Mouse (Mus musculus) c-Kit-negative CD71-positive TER-119-positive erythroid progenitor cells, embryonic 14.5 days (primary cell): ENCODE results near the gene Szt2.

Source experiments
- DNase-seq: peaks from one replicate; pipeline ENCODE4 v3.0.0-alpha.2; 2013; ENCODE audit warnings: low read depth, low spot score

Gene Szt2

DNA sequence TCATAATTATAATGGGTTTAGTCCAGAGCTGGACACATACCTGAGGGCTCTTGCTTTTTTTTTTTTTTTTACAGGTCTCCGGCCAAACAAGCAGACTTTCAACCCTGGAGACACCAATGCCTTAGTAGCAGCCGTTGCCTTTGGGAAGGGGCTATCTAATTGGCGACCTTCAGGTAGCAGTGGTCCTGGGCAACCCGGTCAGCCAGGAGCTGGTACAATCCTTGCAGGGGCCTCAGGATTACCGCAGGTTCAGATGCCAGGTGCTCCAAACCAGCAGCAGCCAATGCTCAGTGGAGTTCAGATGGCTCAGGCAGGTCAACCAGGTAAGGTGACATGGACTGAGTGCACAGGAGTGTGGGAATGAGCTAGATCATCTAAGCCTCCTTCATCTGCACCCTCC is 4.5 kb upstream of the Szt2 start:
- DNase-seq = no peak

DNA sequence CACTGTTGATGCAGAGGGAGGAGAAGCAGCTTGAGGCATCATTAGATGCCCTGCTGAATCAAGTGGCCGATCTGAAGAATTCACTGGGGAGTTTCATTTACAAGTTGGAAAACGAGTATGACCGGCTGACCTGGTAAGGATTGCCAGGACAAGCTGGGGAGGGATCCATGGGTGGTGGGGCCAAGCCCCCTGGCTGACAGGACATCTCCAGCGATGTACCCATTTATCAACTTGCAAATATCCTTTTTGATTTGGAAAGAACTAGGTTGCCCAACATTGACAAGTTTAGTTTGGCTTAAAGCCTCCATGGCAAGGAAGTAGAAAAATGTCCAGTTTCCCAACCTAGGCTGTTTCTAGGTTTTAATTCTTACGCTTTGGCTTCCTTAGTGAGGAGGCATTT is 1.8 kb upstream of the Szt2 start:
- no peak for DNase-seq

DNA sequence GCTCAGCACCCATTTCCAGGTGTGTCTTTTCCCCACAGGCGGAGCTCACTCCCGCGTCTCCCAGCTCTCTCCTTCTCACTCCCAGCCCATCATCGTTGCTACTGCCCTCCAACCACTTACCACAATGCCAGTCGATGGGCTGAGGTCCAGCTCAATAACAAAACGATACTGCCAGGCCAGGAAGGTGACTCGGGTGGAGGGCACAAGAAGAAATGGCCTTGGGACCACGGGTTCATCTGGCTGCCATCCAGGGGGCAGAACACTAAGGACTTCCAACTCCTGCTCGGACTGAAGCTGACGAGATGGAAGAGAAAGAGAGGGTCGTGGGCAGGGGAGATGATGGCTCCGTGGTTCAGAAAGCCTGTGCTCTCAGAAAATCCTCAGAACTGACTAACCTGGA is 6.4 kb downstream of the Szt2 start:
- no peak for DNase-seq

DNA sequence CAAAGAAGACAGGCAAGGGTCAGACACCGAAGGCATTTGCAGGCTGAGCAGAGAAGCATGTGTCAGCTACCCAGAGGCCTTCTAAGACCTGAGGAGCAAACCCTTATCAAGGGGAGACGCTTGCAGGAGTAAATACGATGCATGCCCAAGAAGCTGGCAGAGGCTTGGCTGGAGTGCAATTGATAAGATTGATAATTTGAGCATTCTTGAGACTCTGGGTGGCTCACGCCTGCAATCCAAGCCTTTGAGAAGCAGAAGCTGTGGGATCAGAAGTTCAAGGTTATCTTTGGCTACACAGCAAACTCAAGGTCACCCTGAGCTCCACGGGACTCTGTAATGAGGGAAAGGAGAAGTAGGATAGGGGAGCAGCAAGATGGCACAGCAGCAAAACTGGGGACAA is 7.2 kb downstream of the Szt2 start:
- DNase-seq = no peak

DNA sequence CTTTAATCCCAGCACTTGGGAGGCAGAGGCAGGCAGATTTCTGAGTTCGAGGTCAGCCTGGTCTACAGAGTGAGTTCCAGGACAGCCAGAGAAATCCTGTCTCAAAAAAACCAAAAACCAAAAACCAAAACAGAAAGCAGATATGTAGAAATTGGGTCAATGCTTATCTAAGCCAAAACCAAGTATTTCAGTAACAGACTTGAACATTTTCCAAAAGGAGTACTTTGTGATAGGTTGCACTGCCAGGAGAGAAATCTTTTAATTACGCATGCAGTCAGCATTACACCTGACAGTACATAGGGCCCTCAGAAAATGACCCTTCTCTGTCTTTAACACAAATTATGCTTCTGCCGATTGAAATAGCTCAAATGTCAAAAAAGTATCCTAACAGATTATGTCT is 7.7 kb downstream of the Szt2 start:
- DNase-seq = no peak

DNA sequence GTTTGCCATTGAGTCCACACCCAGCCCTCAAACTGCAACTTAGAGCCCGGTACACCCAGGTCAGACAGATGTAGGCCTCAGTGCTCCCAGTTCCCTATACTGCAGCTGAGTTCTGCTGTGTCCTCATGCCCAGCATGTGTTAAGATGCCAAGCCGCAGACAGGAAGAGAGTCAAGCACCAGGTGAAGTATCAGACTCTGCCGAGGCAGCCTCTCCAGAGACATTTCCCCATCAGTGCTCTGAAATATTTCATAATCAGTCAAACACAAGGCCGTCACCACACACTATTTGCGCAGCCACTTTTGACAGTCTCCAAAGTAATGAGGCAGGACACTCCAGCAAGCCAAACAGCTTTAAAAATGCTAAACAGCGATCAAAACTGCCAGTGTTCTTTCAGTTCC is 10.7 kb downstream of the Szt2 start:
- DNase-seq = no peak

DNA sequence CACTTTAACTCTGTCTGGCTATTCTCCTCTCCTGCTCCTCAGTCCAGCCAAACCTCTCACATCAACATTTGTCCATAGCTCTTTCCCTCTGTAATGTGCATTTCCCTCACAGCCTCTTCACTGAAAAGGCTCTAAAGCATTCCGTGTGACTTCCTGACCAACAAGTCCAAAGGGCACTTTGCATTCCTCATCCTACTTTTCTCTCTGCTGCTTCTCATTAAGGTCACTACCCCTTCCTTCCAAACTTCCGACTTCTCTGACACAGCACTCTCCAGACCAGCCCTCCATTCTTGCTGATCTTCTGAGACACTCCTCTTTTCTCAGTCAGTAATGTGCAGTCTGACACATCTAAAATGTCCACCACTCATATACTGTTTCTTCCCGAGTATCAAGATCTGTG is 12.6 kb downstream of the Szt2 start:
- no peak for DNase-seq

DNA sequence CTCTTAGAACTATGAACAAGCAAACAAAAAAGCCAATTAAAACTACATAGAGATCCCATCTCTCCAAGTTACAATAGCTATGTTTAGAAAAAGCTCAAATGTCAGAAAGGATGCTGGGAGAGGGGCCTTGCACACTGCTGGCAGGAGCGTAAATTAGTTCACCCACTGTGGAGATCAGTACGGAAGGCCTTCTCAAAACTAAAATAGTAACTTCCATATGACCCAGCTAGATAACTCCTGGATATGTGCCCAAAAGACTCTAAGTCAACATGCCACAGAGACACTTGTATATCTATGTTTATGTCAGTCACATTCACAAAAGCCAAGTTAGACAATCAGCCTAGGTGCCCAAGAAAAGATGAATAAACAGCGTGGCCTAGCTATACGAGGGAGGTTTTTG is 13.8 kb downstream of the Szt2 start:
- DNase-seq = no peak

DNA sequence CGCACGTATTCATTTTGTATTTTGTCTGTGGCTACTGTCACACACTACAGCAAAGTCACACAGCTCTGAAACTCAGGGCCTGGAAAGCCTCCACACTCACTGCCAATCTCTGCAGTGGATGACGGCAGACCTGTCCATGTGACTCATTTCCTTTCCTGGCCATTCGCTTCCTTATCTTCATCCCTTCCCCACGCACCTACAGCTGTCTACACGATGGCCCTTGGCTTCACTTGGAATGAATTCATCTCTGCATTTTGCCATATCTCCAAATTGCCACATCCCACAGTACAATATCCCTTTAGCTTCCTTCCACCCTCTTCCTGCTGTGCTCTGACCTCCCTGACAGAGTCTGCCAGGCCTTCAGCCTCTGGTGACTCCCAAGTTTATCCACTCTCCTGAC is 14.6 kb downstream of the Szt2 start:
- DNase-seq = no peak

DNA sequence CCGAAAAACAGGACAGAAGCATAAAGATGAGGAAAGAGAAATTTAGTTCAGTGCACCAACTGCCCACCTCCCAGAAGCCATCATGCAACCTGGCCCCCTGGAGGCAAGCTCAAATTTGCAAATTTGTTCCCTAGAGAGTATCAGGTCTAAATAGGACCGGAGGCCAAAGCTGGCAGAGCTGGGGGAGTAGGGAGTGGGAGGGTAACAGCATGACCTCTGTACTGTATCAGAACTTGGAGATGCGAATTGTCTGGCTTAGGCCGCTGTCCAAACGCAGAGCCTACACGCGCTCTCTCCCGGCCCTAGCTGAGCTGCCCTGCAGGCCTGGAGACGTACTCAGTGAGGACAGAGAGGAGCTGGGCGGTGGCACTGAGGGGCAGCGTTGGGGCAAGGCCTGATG is 18.9 kb downstream of the Szt2 start:
- DNase-seq = no peak

DNA sequence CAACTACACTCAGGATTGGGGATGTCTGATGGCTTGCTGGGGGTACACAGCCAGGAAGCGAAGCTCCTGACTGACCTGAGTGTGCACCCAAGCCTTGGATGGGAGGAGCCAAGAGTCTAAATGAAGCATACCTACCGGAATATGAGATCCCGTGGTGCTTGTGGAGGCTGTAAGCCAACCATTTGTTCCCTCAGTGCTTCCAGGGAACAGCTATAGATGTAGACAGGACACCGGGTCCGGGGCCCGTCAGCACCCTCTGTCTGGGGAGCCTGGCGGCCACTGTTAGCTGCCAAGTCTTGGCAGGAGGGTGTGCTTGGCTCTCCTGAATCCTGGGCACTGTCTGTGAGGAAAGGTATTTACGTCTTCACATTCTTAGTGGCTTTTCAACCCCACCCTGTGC is 21.8 kb downstream of the Szt2 start:
- no peak for DNase-seq

DNA sequence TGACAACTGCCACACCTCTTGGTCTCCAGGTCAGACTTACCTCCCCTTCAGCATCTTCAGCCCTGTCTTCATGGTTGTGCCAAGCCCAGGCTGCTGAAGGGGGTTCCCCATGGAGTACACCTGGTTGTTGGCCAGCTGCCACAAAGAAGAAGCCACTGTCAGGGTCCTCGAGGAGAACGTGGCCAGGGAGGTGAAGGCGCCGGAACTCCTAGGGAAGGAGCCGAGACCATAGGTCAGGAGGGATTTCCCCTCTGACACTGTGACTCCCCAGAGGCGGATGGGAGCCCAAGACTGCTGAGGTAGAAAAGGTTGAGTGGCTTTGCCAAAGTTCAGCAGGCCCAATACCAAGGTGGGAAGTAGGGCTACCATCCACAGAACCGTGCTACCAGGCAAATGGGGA is 25.8 kb downstream of the Szt2 start:
- no peak for DNase-seq

DNA sequence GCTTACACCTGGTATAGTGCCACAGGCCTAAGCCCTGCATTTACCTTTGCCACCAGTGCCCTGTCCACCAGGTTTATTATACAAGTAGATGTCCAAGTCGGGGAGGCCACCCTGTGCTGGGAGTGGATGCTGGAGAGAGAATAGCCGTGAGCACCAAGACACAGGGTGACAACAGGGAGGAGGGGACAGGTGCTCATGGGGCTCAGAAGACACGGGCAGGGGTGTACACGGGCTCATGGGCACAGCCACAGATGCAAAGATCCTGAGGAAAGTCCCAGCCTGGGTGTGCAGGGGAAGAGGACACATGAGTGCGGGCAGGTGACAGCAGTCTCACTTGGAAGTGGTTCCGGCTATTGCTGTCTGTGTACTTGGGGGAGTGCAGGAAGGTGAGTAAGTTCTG is 33.1 kb downstream of the Szt2 start:
- DNase-seq = no peak

DNA sequence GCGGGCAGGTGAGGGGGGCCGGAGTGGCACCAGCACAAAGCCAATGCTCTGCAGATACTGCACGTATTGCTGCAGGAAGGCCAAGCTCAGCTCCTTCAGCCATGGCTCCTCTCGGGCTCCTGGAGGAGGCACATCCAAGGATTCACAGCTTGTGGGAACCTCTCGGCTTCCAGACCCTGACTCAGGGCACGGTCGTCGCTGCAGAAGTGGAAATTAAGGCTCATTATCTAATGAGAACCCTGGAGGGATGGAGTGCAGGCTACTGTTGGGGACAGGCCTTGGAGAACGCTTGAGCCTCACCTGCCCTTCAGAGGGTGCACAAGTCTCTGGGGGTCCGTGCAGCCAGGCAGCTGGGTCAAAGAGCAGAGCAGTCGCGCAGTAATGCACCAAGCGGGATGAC is 37.3 kb downstream of the Szt2 start:
- no peak for DNase-seq

DNA sequence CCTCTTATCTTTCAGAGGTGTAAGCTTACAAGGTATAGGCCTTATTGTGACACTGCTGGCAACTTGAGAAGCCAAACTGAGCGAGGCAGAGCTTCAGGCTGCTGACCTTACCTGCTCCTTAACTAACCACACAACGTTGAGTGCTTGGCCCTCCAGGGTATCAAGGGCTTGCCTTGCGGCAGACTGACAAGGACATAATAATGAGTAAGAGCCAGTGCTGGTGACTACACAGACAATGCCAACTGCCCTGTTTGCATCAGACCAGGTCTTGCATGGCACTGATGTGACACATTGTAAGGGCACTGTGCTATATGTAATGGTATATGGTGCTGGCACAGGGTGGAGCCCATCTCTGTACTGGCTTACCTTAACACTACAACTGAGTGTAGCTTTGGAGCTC is 40.5 kb downstream of the Szt2 start:
- no peak for DNase-seq

DNA sequence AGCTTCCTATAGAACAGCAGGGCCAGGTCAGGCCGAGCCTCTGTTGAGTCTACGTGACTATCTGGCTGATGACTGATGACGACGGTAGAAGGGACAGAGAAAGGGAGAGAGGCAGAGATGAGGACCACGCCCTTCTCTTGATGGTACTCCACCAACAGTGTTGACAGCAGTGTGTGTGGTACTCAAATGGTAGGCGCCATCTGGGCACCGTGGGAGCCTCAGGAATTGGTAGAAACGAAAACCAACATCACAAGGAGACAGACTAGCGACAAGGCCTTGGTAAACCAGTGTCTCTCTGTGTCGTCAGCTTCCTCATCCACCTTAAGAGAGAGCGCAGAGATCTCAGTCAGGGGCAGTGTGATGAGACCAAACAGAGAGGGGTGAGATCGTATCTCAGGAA is 41.5 kb downstream of the Szt2 start:
- no peak for DNase-seq

DNA sequence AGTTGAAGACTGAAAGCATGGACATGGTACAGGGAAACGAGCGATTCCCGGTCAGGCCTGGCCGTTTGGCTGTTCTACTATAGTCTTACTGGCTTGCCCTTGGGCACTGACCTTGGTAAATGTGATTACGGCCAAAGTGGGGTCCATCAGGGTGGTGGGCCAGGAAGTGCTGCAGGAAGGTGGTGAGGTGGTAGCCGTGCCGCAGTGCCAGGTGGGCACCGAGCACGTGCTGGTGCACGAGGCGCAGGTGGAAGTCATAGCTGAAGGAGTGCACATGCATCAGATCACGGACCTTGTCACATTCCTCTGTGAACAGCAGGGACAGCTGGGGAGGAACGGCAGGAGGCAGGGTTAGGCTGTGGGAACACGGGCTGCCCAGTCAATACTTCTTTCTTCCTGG is 43.1 kb downstream of the Szt2 start:
- DNase-seq = no peak

DNA sequence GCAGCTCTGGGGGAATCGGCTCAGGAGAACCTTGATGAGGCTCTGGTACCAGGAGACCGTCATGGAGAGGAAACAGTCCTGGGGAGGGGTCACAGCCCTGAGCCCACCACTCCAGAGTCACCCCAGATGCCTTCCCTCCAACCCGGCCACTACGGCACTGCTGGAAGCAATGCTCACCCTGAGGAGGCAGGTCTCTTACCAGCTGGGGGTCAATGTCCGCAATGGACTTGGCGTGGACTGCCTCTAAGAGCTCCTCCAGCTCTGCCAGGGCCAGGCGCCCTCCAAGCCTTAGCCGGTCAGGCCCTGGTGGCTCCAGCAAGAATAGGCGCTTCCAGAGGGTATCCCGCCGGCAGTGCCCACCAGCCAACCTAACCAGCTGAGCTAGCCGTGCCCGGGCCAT is 44.4 kb downstream of the Szt2 start:
- DNase-seq = no peak

DNA sequence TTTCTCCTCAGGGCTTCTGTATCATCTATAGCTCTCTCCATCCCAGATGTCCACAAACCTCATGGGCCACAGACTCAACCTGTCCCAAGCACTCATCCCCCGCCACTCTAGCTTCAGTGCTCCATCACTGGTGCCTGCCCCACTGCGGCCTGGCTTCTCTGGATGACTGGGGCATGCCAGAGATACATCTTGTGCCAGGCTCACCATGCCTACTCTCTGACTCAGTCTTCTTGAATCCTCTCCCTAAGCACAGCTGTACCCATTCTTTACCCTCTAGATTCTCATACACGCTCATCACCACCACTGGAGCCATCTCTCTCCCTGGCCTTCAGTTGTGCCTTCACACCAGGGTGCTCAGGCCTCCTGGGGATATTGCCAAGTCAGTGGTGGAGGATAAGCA is 45.1 kb downstream of the Szt2 start:
- no peak for DNase-seq

DNA sequence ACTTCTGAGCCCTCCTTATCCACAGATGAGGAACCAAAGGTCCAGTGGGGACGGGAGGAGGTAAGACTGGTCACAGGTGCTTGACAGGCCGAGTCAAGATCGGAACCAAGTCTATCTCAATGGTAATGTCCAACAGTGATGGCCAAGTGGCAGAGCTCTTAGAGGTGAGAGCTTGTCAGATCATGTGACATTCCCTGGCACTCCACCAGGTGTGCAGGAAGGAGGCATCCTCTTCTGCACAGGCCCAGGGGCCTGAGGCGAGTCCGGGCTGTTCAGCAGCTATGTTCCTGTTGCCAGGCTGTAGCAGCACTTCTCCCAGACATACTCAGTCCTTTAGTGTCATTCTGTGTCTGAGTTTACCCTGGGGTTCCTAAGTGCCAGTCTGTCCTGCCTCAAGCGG is 46.2 kb downstream of the Szt2 start:
- DNase-seq = no peak

DNA sequence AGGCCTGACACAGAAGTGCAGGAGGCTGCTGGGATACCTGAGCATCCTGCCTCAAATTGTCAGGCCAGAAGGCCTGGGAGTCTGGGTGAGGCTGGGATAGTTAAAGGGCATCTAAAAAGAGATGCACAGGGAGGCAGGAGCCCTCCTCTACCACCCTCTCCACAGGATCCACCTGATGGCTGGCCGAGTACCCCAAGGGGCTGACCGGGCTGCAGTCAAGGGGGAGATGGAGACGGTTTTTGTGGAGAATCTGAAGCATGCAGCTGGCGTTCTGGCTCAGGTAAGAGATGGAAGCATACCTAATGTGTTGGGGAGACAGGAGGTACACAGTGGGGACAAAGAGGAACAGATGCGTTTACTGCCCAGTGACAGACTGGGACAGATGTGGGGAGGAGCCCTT is 47.6 kb downstream of the Szt2 start:
- DNase-seq = no peak

DNA sequence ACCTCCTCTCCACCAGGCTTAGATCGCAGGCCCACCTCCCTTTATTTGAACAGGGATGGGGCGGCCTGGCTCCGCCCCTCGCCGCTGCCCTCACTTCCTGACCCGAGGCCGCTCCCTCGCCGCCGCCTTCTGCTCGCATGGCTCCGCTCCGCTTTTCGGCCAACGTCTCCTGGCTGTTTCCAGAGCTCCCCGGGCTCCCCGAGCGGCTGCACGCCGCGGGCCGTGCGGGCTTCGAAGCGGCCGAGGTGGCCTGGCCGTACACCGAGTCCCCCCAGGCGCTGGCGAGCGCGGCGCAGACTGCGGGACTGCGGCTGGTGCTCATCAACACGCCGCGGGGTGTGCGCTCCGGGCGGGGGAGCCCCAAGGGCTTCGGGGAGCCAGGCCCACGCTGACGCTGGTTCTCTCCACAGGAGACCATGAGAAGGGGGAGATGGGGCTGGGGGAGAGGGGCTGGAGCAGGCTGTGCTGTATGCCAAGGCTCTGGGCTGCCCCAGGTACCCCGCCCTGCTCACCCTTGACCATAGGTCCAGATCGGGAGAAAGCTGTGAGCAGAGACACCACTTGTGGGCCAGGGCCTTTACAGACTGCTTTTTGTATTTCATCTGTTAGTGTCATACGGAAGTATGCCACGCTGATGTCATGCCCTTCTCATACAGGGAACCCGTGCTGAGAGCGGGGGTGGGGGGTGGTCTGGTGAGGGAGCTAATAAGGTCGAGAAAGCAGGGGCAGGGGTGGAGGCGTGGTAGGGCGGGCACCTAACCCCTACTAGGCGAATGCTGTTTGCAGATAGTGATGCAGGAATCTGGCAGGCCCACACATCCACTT is 49.0 kb downstream of the Szt2 start:
- peak; percentile 17 for DNase-seq

DNA sequence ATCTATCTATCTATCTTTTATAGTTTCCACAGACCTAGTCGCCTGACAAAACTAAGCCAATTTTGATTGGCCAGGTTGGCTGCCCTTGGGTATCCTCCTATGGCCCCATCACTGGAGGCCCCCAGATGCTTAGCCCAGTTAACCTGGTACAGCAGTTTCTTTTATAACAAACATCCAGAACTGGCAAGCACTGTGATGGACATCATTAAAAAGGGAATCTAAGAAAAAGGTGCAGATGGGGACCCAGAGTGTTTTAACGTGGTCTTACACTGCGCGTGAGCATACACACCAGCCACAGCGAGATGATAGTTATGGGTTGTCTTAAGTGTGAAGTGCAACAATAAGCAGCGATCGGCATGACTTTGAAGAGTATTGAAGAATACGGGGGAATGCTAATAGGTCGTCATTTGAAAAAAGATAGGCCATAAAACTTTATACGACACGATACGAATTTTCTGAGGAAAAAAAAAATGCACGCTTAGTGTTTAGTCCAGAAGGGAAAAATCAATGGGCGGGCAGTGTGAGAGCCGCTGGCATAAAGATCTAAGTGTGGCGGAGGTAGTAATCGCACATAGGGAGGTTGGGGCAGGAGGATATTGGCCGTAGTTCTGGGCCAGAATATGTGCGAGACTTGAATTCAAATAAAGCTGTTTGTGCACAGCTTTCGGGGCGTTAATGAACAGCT is 49.7 kb downstream of the Szt2 start:
- no peak for DNase-seq
